Mouse (Mus musculus) right cerebral cortex, postnatal 25 days (tissue): ENCODE data around the gene Ccdc82.

ENCODE experiments used
- DNase-seq: peaks from one replicate; pipeline ENCODE4 v3.0.0; 2022

The Ccdc82 gene

DNA sequence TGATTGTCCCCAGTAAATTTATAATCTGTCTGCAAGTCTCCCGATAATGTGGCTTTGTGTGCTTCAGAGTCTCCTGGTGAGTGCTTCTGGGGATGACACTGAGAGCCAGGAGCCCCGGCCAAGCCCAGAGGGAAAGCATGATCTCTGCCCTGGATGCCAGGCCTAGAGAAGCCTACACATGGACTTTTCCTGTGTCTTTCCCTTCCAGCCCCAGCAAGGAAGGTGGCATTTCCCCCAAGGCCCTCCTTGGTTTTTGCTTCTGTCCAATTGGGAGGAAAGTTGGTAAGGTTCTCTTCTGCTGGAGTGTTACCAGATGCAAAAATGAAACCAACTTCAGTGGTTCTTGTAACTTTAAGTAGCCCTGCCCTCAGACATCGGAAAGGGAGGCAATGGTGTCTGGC lies 53.3 kb downstream of the Ccdc82 start:
- DNase-seq, result peak; percentile 8

DNA sequence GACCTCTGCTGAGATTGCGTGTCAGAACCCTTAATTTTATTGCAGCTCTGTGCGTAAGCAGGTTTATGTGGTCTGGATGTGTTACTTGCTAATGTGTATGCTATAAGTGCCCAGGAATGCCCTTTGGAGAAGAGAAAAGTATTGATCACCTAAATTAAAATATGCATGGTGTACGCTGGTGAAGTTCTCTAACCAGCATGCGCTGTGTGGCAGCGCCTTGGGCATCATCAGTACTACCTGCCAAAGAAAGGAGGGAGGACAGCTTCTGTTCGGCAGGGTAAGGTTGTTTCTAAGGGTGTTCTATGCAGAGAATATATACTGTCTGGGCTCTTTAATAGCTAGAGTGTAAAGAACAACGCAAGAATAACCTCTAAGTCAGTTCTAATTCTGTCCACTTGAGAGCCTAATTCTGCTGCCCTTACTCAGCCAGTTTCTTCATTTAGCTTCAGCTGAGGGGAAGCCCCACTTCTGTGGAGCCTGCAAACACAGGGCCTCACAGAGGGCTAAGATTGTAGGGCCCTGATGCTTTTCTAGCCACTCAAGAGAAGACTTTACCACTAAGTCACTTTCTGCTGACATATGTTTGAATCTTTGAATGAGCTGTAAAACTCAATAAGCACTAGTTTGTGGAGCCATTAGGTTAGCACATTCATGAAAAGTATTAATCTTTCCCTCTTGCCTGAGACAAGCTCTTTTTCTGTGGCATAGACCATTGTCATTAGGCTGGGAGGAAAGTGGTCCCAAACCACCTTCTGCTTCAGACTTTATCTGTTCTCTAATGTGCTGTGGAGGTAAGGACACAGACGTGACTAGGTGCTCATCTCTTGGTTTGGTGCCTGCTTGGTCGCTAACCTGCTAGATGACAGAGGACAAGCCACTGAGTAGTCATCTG lies 54.4 kb downstream of the Ccdc82 start:
- DNase-seq, result no peak

DNA sequence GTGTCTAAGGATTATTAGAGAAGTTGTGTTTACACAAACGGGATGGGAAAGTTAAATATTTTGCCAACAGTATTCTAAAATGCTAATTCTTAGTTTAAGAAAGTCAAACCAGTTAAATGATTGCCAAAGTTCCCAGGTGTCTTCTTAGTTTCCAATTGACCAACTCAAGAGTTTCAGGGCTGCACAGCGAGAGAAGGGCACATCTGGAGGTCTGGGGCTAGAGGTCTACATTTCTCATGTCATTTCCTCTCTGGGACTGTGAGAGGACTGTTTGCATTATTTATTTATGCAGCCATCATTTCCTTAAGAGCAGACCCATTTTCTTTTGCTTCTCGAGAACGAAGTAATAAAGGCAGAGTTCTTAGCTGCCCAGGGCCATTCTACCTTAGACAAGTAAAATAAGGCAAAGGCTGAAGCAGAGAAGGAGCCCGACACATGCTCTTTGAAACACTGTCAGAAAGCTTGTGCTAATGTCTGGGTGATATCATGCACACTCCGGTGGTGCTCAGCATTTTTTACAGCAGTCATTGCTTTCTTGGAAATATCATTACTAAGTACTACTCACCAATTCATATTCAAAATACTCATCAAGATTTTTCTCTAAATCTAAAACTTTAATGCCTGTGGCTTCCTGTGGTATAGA lies 55.5 kb downstream of the Ccdc82 start:
- DNase-seq, result no peak

DNA sequence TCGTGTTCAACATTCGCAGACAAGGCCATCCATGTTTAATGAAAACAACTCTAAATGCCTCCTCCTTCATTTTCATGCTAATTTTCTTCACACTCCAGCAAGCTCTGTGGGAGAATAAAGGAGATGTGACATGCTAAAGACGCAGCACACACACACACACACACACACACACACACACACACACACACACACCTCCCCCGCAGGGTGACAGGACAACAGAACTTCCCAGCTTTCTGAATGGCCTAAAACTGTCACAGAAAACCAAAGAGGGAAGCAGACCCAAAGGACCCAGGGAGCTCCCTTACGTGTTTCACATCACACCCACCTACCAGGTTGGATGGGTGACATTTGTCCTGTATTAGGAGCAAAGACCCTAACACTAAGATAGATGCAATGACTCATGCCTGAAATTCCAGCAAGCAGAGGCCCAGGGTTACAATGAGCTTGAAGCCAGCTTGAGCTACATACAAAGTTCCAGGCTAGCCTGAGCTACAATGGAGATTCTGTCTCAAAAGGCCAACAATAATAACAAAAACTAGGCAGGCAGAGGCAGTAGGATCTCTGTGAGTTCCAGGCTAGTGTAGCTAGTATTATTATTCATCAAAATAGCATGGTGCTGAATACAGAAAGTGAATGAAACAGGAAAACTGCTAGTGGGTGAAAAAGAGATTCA lies 56.5 kb downstream of the Ccdc82 start:
- DNase-seq, result no peak

DNA sequence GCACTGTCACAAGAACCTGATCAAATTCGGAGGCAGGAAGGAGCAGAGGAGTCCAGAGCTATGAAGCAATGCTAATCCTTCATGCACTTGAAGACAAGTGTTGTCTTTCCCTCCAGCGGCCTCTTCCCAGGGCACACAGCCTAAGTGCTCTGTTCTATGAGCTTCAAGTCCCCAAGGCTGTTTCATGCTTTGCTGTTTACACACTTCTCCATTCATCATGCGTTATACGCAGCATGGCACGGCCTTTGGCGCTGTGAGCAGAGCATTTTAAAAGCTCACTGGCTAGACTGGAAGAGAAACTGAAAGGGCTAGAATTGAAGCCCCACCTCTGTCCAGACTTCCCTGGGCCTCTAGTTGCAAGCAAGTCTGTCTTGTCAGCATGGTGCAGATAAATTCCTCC lies 57.2 kb downstream of the Ccdc82 start:
- no peak for DNase-seq

DNA sequence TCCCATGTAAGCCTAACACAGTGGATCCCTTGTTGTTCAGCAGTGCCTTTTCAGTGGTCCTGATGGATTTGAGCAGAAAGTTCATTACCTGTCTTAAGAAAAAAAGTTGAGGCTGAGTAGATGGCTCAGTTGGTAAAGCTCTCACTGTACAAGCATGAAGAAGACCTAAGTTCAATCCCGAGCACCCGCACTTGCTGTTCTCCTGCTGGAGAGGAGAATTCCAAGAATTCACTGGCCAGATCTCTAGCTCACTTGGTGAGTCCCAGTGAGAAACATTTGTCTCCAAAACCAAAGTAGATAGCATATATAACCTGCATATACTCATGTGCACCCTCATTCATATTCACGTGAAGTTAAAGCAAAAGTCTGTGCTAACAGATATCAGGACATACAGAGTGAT lies 59.7 kb downstream of the Ccdc82 start:
- no peak for DNase-seq

DNA sequence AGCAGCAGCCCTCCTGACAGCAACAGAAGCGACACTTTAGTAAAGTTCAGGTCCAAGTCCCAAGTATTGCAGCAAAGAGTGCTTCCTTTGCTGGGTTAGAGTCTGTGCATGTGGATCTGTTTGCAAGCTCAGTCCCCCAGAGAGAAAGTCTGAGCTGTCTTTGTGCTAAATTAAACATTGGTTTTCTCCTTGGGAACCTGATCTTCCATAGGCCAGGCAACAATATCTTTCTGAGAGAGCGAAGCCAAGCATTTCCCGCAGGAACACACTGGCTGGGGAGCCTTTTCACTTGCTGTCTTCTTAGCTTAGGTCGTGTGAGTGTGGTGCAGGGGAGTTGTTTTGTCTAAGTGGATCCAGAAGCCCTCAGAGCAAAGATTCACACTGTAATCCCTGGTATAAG lies 60.5 kb downstream of the Ccdc82 start:
- no peak for DNase-seq

DNA sequence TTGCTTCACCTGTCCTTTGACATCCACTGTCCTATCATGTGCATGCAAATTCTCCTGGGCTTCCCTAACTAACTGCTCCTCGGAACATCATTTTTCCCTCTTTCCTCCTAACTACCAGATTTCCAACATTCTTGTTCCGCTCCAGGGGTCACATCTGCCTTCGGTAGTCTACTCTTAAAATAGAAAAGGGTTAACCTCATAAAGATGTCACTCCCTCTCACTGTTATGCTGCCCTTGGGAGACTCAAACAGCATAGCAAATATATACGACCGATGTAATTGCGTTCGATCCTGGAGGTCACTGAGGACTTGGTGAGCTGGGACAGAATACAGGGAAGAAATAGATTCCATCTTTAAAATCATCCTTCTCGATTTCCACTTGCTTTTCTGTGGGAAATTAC lies 62.0 kb downstream of the Ccdc82 start:
- no peak for DNase-seq

DNA sequence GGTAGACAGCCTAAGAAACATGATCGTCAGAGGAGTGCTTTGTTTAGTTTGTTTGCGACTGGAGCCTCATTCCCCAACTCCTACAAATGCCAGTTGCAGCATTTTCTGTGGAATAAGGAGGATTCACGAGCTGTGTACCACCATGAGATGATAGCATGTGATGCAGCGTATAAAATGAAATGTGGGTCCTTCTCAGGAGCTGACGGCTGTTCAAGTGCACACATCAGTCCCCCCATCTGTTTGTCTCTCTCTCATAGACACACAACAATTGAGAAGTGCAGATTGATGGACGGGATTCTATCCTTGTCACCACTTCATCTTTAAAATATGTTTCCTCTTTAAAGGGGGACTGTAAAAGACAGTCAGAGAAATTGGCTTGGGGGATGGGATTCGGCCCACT lies 63.1 kb downstream of the Ccdc82 start:
- no peak for DNase-seq

DNA sequence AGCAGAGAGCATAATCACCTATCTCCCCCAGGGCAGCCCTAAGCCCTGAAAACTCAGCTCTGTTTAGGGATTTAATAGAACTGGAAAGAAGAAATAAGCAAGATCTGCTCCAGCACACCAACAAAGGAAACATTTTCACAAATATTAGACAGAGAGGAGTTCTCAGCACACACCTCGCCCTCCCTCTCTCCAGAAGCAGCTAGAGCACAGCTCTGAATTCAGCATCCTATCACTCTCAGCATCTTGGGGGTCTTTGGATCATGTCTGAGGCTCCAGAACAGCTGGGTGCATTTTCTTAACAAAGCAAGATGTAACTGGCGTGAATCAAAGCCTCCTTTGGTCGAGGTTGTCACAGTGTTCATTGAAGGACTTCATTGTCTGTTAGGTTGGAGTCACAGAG lies 63.5 kb downstream of the Ccdc82 start:
- DNase-seq, result no peak

DNA sequence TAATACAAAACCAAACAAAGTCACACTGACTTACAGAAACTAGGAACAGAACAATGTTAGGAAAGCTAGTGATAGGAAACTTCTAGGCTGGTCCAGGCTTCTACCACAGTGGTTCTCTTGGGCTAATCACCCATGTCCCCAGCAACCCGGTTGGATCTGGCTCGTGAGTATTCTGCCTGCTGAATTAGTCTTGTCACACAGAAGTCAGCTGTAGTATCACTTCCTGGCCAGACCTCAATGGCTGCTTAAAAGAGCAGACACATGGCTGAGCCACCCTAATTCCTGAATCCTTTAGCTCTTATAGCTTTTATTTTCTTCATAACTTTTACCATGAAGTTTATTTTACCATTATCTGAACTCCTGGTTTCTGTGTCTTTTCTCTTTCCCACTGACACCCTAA lies 64.3 kb downstream of the Ccdc82 start:
- no peak for DNase-seq

DNA sequence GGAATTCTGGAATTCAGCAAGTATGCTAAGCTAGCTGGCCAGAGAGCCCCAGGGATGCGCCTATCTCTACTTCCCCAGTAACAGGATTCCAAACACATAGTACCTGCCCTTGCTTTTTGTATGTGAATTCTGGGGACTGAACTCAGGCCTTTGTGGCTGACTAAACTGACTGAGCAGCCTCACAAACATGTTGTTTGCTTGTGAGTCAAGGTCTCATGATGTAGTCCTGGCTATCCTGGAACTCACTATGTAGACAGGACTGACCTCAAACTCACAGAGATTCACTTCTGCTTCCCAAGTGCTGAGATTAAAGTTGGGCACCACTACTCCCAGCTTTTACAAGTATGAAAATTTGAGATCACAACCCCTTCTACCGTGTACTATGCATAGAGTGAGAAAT lies 67.2 kb downstream of the Ccdc82 start:
- no peak for DNase-seq

DNA sequence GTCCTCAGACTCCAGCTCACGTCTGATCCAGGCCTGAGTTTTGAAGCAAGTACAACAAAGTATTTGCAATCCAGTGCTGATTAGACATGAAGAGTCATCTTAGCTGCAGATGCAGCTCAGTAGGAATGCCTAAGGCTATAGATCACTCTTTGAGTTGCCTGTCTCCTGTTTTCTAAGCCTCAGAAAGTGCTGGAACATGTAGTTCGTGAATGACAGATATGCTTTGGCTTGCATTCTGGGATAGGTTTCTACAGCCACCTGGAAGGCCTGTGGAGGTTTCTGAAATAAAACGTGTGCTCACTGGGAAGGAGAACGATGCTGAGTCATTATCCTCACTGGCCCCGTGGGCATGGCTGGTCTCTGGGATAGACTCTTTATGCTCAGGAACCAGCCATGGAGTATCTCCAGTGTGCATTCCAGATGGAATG lies 67.8 kb downstream of the Ccdc82 start:
- peak; percentile 9 for DNase-seq

DNA sequence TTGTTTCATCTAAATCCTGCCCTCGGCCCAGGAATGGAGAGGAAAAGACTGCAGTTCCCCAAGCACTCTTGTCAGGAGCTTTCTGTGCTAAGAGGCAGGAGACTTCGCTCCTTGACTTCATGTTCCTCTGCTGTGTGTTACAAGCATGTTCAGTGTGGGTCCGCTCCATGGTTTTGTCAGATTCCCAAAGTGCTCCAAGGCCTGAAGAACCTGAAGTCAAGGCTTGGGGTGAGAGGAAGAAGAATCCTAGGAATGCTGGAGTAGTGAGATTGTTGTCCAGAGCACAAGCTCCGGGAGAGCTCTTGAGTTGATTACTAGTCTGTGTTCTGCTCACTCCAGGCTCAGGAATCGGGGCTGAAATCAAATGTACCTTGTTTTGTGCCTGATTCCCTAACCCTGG lies 68.6 kb downstream of the Ccdc82 start:
- no peak for DNase-seq

DNA sequence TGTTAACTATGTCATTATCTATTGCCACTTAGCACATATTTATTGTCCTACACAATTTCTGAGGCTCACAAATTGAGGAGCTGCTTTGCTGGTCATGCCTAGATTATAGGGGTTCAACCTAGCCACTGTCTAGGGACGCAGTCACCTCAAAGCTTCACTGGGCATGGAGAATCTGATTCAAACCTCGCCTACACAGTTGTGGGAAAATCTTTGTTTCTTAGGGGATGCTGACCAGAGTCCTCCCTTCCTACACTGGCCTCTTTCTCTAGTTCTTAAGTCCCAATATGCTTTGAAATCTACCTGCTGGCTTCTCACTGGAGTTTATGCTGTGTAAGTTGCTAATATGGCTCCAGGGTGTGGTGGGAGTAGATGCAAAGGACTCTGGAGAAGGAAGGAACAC lies 72.8 kb downstream of the Ccdc82 start:
- no peak for DNase-seq

DNA sequence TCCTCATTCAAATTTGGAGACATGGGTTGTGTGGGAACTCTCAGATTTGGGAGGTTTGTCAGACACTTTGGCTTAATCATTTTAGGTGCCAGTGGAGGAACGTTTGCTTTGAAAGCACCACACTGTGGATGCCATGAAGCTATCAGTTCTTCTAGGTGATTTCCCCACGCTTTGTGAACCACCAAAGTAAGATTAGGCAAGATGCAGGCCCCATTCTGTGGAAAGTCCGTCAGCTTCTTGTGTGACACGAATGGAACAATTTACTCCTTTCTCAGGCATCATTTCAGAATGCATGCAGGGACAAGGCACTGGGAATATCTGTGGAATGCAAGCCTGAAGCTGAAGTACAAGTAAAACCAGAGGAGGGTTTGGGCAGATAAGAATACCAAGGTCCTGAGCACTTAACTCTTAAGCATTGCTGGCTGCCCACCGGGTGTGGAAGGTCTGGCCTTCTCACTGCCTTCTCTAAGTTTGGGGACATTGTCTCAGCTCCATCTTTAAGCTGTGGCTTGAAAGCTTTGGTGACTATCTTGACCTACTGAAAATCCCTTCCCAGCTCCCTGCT lies 74.1 kb downstream of the Ccdc82 start:
- no peak for DNase-seq

DNA sequence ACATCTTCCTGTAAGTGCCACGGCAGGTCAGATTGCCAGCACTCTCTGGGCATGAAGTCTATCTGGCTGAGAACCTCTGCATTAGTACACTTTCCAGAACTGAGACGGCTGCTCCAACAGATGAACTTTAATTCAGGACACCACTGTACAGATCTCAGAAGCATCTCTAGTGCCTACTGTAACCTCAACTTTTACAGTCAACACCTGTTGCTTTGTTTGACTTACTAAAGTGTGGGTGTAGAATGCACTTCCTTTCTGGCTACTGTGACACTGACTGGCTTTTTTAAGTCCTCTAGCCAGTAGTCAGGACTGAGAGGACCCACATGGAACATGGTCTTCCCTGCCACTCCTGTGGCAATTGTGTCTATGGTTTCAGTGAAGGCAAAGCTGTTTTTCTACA lies 76.3 kb downstream of the Ccdc82 start:
- DNase-seq, result no peak

DNA sequence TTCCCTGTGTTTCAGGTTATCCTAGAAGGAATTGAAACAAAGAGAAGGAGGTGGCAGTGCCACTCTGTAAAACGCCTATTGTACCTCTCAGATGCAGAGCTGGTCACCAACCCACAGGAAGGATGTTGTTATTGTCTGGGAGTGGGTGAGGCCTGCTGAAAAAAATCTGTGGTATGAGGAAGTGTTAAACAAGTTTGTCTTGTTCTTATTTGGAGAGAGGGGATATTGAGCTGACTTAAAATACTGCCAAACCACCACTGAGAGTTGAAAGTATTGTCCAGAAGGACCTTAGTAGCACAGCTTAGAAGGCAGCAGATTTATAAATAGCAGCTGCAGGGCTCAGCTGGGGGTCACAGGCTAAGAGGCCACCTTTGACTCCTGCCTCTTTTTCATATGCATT lies 76.9 kb downstream of the Ccdc82 start:
- DNase-seq, result no peak
